Comparison of ENCODE assay signal across 9 mouse cellular contexts in the genomic region with DNA sequence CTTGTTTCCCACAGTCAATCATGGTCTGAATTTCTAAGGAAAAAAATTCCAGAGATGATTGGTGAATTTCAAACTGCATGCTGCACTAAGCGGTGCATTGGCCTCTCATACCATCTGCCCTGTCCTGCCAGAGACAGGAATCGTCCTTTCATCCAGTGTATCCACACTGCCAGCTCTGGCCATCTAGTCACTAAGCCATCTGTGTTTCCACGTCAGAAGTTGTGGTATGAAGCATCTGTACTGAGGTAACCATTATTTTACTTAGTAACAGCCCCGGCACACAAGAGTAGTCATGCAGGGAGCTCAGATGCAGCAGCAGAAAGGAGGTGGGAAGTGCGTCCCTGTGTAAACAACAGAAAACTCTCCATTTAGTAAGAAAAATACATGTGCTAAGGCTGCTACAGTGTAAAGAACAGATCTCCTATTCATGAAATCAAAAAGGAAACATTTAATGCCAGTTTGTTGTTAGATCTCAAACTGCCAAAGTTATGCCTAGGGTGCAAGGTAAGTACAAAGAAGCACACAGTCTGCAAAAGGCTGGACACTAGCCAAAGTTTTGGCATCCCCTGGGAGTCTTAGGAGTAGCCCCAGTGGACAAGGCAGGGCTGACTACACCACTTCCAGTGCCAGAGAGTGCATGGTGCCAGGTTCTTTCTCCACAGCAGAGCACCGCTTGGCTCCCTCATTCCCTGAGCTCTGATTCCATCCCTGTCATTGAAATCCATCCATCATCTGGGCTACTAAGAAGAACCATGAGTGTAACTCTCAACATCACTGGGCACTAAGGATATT. TPM values are rescaled to one million over a fixed set of nuclear protein-coding genes. Genes with fewer than 3 reads are reported as not detected.
A peak's percentile ranks its signal among the peaks of the same experiment; 100 is the strongest.
DNase-seq lines count a peak whose midpoint lies in the region; ATAC-seq lines count a peak whose summit lies in the region.
"Had no signal": no experiment of that assay in that cellular context is flagged by ENCODE, and none has a peak within 500 bp of the region (broad histone marks: within the 10 kb centered on the region; RNA-seq: fewer than 3 reads in every experiment).

No protein-coding gene starts in this region.

- peaks cover 4% of the 10 kb centered on the region; the same call in 1 of the 2 replicates for H3K4me1 ChIP-seq in limb, embryonic 12.5 days (replicated peaks)
- H3K4me1 ChIP-seq in limb, embryonic 10.5 days, result no peaks in the 10 kb centered on the region
- H3K4me1 ChIP-seq: intestine, embryonic 15.5 days; liver, embryonic 13.5 days had no signal

- H3K9me3 ChIP-seq in limb, embryonic 12.5 days, result no peaks in the 10 kb centered on the region
- H3K9me3 ChIP-seq in limb, embryonic 10.5 days (replicated peaks), result no peaks in the 10 kb centered on the region
- H3K9me3 ChIP-seq: intestine, embryonic 15.5 days; liver, embryonic 13.5 days had no signal

- ATAC-seq in limb, embryonic 12.5 days (ENCODE audit: insufficient number of reproducible peaks, insufficient read depth, low FRiP score, low TSS enrichment, low read depth), result no peak
- ATAC-seq: intestine, embryonic 15.5 days had no signal

- H3K4me3 ChIP-seq in limb, embryonic 12.5 days (replicated peaks), result no peak overlapping the region
- H3K4me3 ChIP-seq in limb, embryonic 10.5 days, result no peak overlapping the region
- H3K4me3 ChIP-seq: intestine, embryonic 15.5 days; liver, embryonic 13.5 days had no signal

- peak; percentile 7 for DNase-seq in gastrocnemius, postnatal 14 days
- no peak for DNase-seq in gastrocnemius, adult 18-20 months (ENCODE audit: low spot score)
- no peak for DNase-seq in limb, embryonic 10.5 days (ENCODE audit: low spot score)
- peak; percentile 46 for DNase-seq in brain, adult 2 months (ENCODE audit: low read depth, low spot score)
- DNase-seq in kidney, postnatal 4 days, result peak; percentile 21 to 43
- DNase-seq in MN1 (ENCODE audit: low spot score), result no peak
- DNase-seq: liver, embryonic 13.5 days had no signal

- no peak overlapping the region for H3K4me2 ChIP-seq in limb, embryonic 12.5 days
- H3K4me2 ChIP-seq: intestine, embryonic 15.5 days; liver, embryonic 13.5 days had no signal

- intact Hi-C loops in gastrocnemius, postnatal 14 days (cut with DNase I; ENCODE audit: low total_unique reads), result no loop called here

- peak overlapping the region; percentile 46; the same call in 1 of the 2 replicates for H3K27ac ChIP-seq in limb, embryonic 12.5 days
- H3K27ac ChIP-seq in limb, embryonic 10.5 days, result no peak overlapping the region
- H3K27ac ChIP-seq: intestine, embryonic 15.5 days; liver, embryonic 13.5 days had no signal

- WGBS in limb, embryonic 12.5 days, result 67% methylated on average over 6 of the region's 6 CpGs
- WGBS in limb, embryonic 10.5 days, result 79% methylated on average over 6 of the region's 6 CpGs

- no peaks in the 10 kb centered on the region for H3K36me3 ChIP-seq in limb, embryonic 12.5 days
- H3K36me3 ChIP-seq in limb, embryonic 10.5 days, result no peaks in the 10 kb centered on the region
- H3K36me3 ChIP-seq: intestine, embryonic 15.5 days; liver, embryonic 13.5 days had no signal

- no peak overlapping the region for H3K9ac ChIP-seq in limb, embryonic 12.5 days (replicated peaks)
- H3K9ac ChIP-seq: intestine, embryonic 15.5 days; liver, embryonic 13.5 days had no signal

- H3K27me3 ChIP-seq in limb, embryonic 12.5 days, result no peaks in the 10 kb centered on the region
- no peaks in the 10 kb centered on the region for H3K27me3 ChIP-seq in limb, embryonic 10.5 days (ENCODE audit: low read depth, poor library complexity, severe bottlenecking)
- H3K27me3 ChIP-seq: intestine, embryonic 15.5 days; liver, embryonic 13.5 days had no signal

RNA-seq across cellular contexts. Expression of gene Fam189a1, which starts 14.3 kb away (rescaled TPM):
- total RNA-seq in gastrocnemius, postnatal 14 days (2021), result under 1 TPM in 1 of 2 experiments, not detected in 1; 0.09 TPM
- under 1 TPM in 1 of 2 experiments, not detected in 1; 0.17 TPM for total RNA-seq in gastrocnemius, adult 18-20 months (2021)
- 1.6 and 2.0 TPM in 2 replicates for polyA plus RNA-seq in limb, embryonic 12.5 days (2016; fragmentation: Nextera tagmentation; extraction: Ambion mirVana)
- polyA plus RNA-seq in limb, embryonic 10.5 days (2016; fragmentation: Nextera tagmentation; extraction: Ambion mirVana), result 0.18 and 0.23 TPM in 2 replicates
- polyA plus RNA-seq: liver, embryonic 13.5 days had no signal

Comparison
In these comparisons a context has a peak if more than half of its experiments do, and no peak if none do; other contexts are left out.
1. DNase-seq: peak in gastrocnemius, postnatal 14 days (single experiment), brain, adult 2 months (single experiment) and kidney, postnatal 4 days (2 of 2); none in gastrocnemius, adult 18-20 months (single experiment), limb, embryonic 10.5 days (single experiment) and MN1 (single experiment).